Mouse (Mus musculus): ENCODE data around the gene S100a5. TPM values are rescaled to one million over a fixed set of nuclear protein-coding genes. Genes with fewer than 3 reads are reported as not detected.

The S100a5 gene
- polyA plus RNA-seq, 1 experiment from 2014 or later = not detected

DNA sequence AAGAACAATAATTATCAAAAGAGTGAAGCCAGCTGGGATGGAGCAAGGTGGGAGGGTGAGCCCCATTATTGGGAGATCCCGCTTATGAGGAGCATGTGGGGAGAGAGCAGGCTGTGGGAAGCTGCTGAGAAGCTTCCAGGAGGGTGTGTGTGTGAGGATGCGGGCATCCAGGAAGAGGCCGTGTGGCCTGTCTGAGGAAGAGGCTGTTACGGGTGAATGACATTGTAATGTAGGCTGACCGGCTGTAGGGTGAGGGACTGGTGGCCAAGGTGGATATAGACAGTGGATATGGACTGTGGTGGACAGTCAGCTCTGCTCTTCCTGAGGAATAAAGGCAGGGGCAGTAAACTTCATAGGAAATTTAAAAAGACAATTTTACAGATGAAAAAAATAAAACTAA, 17.2 kb downstream of the S100a5 start:
- no peaks in the 10 kb centered on the region for H3K9me3 ChIP-seq (ENCODE audit: low read depth, low read length)
- peak overlapping the region; percentile 75 for H3K27ac ChIP-seq (ENCODE audit: low read depth)
- H3K27me3 ChIP-seq (ENCODE audit: insufficient read depth, low read length) = no peaks in the 10 kb centered on the region
- H3K4me1 ChIP-seq (ENCODE audit: insufficient read depth) = peaks cover 13% of the 10 kb centered on the region; the same call in 1 of the 2 replicates
- no peak overlapping the region for H3K4me3 ChIP-seq (ENCODE audit: low read depth, low read length)
- H3K36me3 ChIP-seq (ENCODE audit: insufficient read depth) = no peaks in the 10 kb centered on the region
- no peak overlapping the region for H3K9ac ChIP-seq
- no peak overlapping the region for H3K4me2 ChIP-seq
- TF ChIP-seq CTCF (IDR thresholded peaks at IDR 0.05; ENCODE audit: low read depth) = no peak
- ATAC-seq (ENCODE audit: insufficient read depth) (no peak), DNase-seq (no peak)
- 74% methylated on average over 5 of the region's 5 CpGs for WGBS

DNA sequence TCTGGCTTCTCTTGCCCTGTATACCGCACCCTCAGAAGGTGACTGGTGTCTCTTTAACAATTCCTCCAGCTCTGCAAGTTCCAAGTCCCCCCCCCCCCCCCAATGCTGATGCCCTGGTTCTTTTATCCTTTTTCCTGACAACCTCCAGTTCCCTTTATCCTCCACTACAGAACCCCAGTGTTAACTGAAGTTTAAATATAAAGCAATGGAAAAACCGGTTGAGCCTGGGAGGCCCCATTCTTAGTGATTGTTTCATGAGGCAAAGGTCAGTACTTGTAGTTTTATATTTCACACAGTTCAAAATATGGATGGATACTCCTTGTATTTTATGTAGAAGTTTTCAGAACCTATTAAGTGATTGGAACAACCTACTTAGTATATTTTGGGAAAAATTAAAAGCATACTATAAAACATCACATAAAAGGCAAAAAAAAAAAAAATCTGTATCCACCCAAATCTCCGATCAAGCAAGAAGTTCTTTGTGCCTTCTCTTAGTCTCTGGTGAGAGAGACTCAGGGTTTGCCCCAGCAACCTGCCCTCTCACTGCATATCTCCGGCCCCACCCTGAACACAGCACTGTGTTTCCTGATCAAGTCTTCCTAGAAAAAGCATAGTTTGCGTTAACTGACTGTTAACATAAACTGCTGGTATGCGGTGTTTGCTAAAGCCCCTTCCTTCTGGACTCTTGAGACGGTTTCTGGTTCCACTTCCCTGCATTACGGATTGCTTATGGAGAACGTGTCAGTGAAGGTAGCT, 18.1 kb downstream of the S100a5 start:
- Histone ChIP-seq H3K4me1 (ENCODE audit: insufficient read depth) (peaks cover 13% of the 10 kb centered on the region; the same call in 1 of the 2 replicates), H3K4me3 (ENCODE audit: low read depth, low read length) (no peak overlapping the region), H3K27ac (ENCODE audit: low read depth) (peak overlapping the region; percentile 75), H3K36me3 (ENCODE audit: insufficient read depth) (no peaks in the 10 kb centered on the region), H3K4me2 (no peak overlapping the region), H3K9ac (no peak overlapping the region), H3K9me3 (ENCODE audit: low read depth, low read length) (no peaks in the 10 kb centered on the region), H3K27me3 (ENCODE audit: insufficient read depth, low read length) (no peaks in the 10 kb centered on the region)
- no peak for TF ChIP-seq CTCF (IDR thresholded peaks at IDR 0.05; ENCODE audit: low read depth)
- DNase-seq (peak; percentile 51), ATAC-seq (ENCODE audit: insufficient read depth) (no peak)
- WGBS = 34% methylated on average over 9 of the region's 9 CpGs

DNA sequence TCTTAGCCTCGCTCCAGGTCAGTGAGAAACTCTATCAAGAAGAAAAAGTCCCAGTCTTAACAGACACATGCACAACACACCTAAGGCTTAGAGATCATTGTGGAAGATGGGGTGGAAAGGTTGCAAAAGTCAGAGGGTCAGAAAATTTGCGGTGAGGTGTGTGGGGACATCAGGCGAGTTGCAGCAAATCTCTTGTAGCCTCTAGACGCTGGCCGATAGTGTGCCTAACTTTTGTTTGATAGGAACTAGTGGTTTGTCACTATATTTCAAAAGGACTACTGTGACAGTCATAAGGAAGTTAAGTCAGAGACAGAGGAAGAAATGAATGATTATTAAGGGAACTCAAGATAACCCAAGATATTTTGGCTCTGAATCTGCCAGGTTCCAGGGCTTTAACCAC, 19.0 kb downstream of the S100a5 start:
- no peak for TF ChIP-seq CTCF (IDR thresholded peaks at IDR 0.05; ENCODE audit: low read depth)
- Histone ChIP-seq H3K9me3 (ENCODE audit: low read depth, low read length) (no peaks in the 10 kb centered on the region), H3K36me3 (ENCODE audit: insufficient read depth) (no peaks in the 10 kb centered on the region), H3K9ac (no peak overlapping the region), H3K4me1 (ENCODE audit: insufficient read depth) (peaks cover 13% of the 10 kb centered on the region; the same call in 1 of the 2 replicates), H3K27ac (ENCODE audit: low read depth) (peak overlapping the region; percentile 37; the same call in 1 of the 2 replicates), H3K27me3 (ENCODE audit: insufficient read depth, low read length) (no peaks in the 10 kb centered on the region), H3K4me2 (no peak overlapping the region), H3K4me3 (ENCODE audit: low read depth, low read length) (no peak overlapping the region)
- no peak for ATAC-seq (ENCODE audit: insufficient read depth)
- no peak for DNase-seq
- WGBS = 83% methylated on average over 5 of the region's 5 CpGs

DNA sequence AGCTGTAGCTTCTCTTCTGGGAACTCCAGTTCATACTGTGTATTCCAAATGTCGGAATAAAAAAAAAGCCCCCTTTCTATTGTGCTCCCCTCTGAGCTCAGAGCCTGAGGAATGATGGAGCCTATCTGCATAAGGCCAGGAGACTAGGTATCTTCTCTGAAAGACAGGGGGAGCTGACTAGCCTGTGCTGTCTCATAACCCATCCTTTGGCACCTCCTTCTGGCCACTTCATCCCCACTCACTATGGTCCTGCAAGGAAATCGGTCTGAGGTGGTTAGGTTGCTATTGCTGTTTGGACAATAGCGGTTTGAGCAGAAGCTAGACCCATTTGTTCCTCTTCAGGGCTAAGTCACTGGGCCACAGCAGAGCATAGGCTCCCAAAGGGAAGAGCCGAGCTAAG, 19.5 kb downstream of the S100a5 start:
- Histone ChIP-seq H3K9me3 (ENCODE audit: low read depth, low read length) (no peaks in the 10 kb centered on the region), H3K4me3 (ENCODE audit: low read depth, low read length) (no peak overlapping the region), H3K9ac (no peak overlapping the region), H3K27ac (ENCODE audit: low read depth) (no peak overlapping the region), H3K4me1 (ENCODE audit: insufficient read depth) (peaks cover 13% of the 10 kb centered on the region; the same call in 1 of the 2 replicates), H3K36me3 (ENCODE audit: insufficient read depth) (no peaks in the 10 kb centered on the region), H3K27me3 (ENCODE audit: insufficient read depth, low read length) (no peaks in the 10 kb centered on the region), H3K4me2 (no peak overlapping the region)
- peak; percentile 56 for DNase-seq
- ATAC-seq (ENCODE audit: insufficient read depth) = peak; percentile 36; the same call in 1 of the 2 replicates
- WGBS = 55% methylated on average over 4 of the region's 4 CpGs
- TF ChIP-seq CTCF (IDR thresholded peaks at IDR 0.05; ENCODE audit: low read depth) = peak; percentile 74

DNA sequence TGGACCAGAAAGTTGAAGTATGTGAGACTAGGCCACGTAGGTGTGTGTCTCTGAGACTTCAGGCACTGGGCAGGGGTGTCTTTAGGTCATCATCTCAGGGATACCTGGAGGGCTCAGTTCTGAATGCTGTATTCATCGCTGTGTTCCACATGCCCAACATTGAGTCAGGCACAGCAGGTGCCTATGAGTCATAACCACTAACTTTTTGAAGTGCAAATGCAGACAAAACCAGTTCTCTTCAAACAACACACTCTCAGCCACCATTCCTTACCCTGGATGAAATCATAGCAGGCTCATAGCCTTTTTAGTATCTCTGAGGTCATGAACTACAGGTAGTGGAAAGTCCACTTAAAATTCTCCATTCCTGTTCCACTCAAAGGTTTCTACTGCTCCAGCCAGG, 21.0 kb downstream of the S100a5 start:
- H3K9me3 ChIP-seq (ENCODE audit: low read depth, low read length) = no peaks in the 10 kb centered on the region
- no peak overlapping the region for H3K27ac ChIP-seq (ENCODE audit: low read depth)
- H3K36me3 ChIP-seq (ENCODE audit: insufficient read depth) = no peaks in the 10 kb centered on the region
- no peak overlapping the region for H3K4me2 ChIP-seq
- H3K4me3 ChIP-seq (ENCODE audit: low read depth, low read length) = no peak overlapping the region
- no peaks in the 10 kb centered on the region for H3K27me3 ChIP-seq (ENCODE audit: insufficient read depth, low read length)
- ATAC-seq (ENCODE audit: insufficient read depth) = peak; percentile 37; the same call in 1 of the 2 replicates
- H3K9ac ChIP-seq = no peak overlapping the region
- peaks cover 3% of the 10 kb centered on the region; the same call in 1 of the 2 replicates for H3K4me1 ChIP-seq (ENCODE audit: insufficient read depth)
- no peak for TF ChIP-seq CTCF (IDR thresholded peaks at IDR 0.05; ENCODE audit: low read depth)
- no peak for DNase-seq
- 66% methylated on average over 2 of the region's 2 CpGs for WGBS

DNA sequence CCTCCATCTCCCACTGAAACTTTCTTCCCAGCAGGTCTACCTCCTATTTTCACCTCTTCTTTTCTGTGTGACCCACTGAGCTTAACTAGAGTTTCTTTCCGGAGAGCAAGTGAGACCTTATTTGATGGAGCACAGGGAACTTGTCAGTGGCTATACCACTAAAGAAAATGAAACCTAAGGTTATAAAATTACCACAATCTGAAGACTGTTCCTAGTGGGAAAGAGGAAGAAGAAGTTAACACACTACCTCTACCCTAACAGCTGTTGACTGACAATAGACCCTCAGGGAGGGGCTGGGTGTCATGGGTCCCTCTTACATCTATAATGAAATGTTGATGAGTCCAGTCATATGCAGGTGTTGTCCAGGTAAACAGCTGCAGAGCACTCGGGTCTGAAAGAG, 23.7 kb downstream of the S100a5 start:
- DNase-seq (no peak), ATAC-seq (ENCODE audit: insufficient read depth) (no peak)
- Histone ChIP-seq H3K27me3 (ENCODE audit: insufficient read depth, low read length) (no peaks in the 10 kb centered on the region), H3K36me3 (ENCODE audit: insufficient read depth) (no peaks in the 10 kb centered on the region), H3K9ac (no peak overlapping the region), H3K27ac (ENCODE audit: low read depth) (no peak overlapping the region), H3K4me2 (no peak overlapping the region), H3K4me1 (ENCODE audit: insufficient read depth) (no peaks in the 10 kb centered on the region), H3K9me3 (ENCODE audit: low read depth, low read length) (no peaks in the 10 kb centered on the region), H3K4me3 (ENCODE audit: low read depth, low read length) (no peak overlapping the region)
- TF ChIP-seq CTCF (IDR thresholded peaks at IDR 0.05; ENCODE audit: low read depth) = no peak
- 61% methylated on average over 2 of the region's 2 CpGs for WGBS

DNA sequence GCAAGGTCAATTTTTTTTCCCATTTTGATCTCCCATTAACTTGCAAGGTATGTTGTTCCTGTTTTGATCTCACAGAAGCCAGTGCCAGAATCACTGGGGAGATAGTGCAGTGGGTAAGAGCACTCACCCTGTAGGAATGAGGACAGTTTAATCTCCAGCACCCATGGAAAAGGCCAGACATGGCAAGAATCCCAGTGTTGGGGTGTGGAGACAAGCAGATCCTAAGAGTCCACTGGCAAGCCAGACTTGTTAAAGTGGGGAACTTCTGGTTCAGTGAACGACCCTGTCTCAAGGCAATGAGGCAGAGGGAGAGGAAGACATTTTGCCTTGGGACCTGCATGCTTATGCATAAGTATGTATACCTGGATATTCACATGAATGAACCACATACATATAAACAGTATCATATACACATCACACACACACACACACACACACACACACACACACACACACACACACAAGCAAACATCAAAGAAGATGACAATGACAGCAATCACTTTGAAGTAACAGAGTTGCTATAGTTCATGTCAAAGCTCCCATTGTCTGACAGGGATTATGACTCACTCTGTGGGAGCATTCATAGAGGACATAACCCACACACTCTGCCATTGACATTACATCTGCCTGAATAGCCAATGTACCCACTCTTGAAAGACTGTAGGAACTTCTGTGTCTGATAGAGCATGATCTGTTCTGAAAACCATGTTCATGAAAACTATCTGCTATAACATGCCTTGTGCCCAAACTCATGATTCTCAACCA, 30.4 kb downstream of the S100a5 start:
- no peak for ATAC-seq (ENCODE audit: insufficient read depth)
- H3K4me3 ChIP-seq (ENCODE audit: low read depth, low read length) = no peak overlapping the region
- WGBS = 57% methylated on average over 1 of the region's 1 CpGs
- H3K27me3 ChIP-seq (ENCODE audit: insufficient read depth, low read length) = no peaks in the 10 kb centered on the region
- H3K9ac ChIP-seq = no peak overlapping the region
- TF ChIP-seq CTCF (IDR thresholded peaks at IDR 0.05; ENCODE audit: low read depth) = no peak
- no peak overlapping the region for H3K27ac ChIP-seq (ENCODE audit: low read depth)
- H3K4me1 ChIP-seq (ENCODE audit: insufficient read depth) = no peaks in the 10 kb centered on the region
- no peak overlapping the region for H3K4me2 ChIP-seq
- no peaks in the 10 kb centered on the region for H3K36me3 ChIP-seq (ENCODE audit: insufficient read depth)
- no peaks in the 10 kb centered on the region for H3K9me3 ChIP-seq (ENCODE audit: low read depth, low read length)
- DNase-seq = no peak
